Mouse (Mus musculus): ENCODE results near the gene Sgo2b. TPM values are rescaled to one million over a fixed set of nuclear protein-coding genes. Genes with fewer than 3 reads are reported as not detected.
A peak's percentile ranks its signal among the peaks of the same experiment; 100 is the strongest.
"Not testable (repeated sequence)": the region's sequence is repeated elsewhere in the genome, so short reads cannot be mapped to it uniquely, and the experiment has no call there.

Gene Sgo2b
- not detected in 2 replicates for polyA plus RNA-seq (2014; fragmentation: Nextera tagmentation; extraction: Ambion mirVana)

GRCm38 (mm10) chr8:63951626-63952377, at the start of gene Sgo2b:
Gene Sgo2b (minus strand): TSS chr8:63952248.
- Histone ChIP-seq H3K4me2 (ENCODE audit: low read depth) (peak within 1 kb of the TSS; percentile 72), H3K9me3 (ENCODE audit: control insufficient read depth, low read length) (no peaks in the 10 kb centered on the region), H3K27ac (ENCODE audit: low read depth, low read length) (no peak within 1 kb of the TSS), H3K27me3 (ENCODE audit: control insufficient read depth, insufficient read depth, low read length) (no peaks in the 10 kb centered on the region), H3K9ac (ENCODE audit: low read length) (peak within 1 kb of the TSS; percentile 10; the same call in 1 of the 2 replicates), H3K36me3 (ENCODE audit: control insufficient read depth, insufficient read depth, low read length) (no peaks in the 10 kb centered on the region), H3K4me3 (ENCODE audit: low read depth, low read length) (peak within 1 kb of the TSS; percentile 31), H3K4me1 (ENCODE audit: control insufficient read depth, insufficient read depth, low read length) (no peaks in the 10 kb centered on the region; the same call in 1 of the 2 replicates)
- DNase-seq (ENCODE audit: low spot score) (peak; percentile 48), ATAC-seq (ENCODE audit: insufficient read depth, low FRiP score, low TSS enrichment) (peak; percentile 75)
- 6% methylated on average over 29 of the region's 30 CpGs for WGBS

GRCm38 (mm10) chr8:63970612-63971391, 18.8 kb upstream of the Sgo2b start:
- H3K9me3 ChIP-seq (ENCODE audit: control insufficient read depth, low read length); H3K27me3 ChIP-seq (ENCODE audit: control insufficient read depth, insufficient read depth, low read length); H3K9ac ChIP-seq (ENCODE audit: low read length); H3K36me3 ChIP-seq (ENCODE audit: control insufficient read depth, insufficient read depth, low read length); H3K27ac ChIP-seq (ENCODE audit: low read depth, low read length); H3K4me3 ChIP-seq (ENCODE audit: low read depth, low read length); H3K4me1 ChIP-seq (ENCODE audit: control insufficient read depth, insufficient read depth, low read length); H3K4me2 ChIP-seq (ENCODE audit: low read depth); DNase-seq (ENCODE audit: low spot score): not testable (repeated sequence)
- ATAC-seq (ENCODE audit: insufficient read depth, low FRiP score, low TSS enrichment) = peak; percentile 11; the same call in 1 of the 2 replicates
- 18% methylated on average over 9 of the region's 9 CpGs for WGBS

- no peak overlapping the region for H3K4me2 ChIP-seq (ENCODE audit: low read depth)
- H3K4me1 ChIP-seq (ENCODE audit: control insufficient read depth, insufficient read depth, low read length) = no peaks in the 10 kb centered on the region
- H3K9me3 ChIP-seq (ENCODE audit: control insufficient read depth, low read length) = no peaks in the 10 kb centered on the region
- no peak for ATAC-seq (ENCODE audit: insufficient read depth, low FRiP score, low TSS enrichment)
- DNase-seq (ENCODE audit: low spot score) = no peak
- H3K36me3 ChIP-seq (ENCODE audit: control insufficient read depth, insufficient read depth, low read length) = no peaks in the 10 kb centered on the region
- H3K27me3 ChIP-seq (ENCODE audit: control insufficient read depth, insufficient read depth, low read length) = no peaks in the 10 kb centered on the region
- H3K9ac ChIP-seq (ENCODE audit: low read length) = no peak overlapping the region
- 83% methylated on average over 3 of the region's 3 CpGs for WGBS
- H3K27ac ChIP-seq (ENCODE audit: low read depth, low read length) = no peak overlapping the region
- no peak overlapping the region for H3K4me3 ChIP-seq (ENCODE audit: low read depth, low read length)
Measured at GRCm38 (mm10) chr8:63961032-63961785, 9.2 kb upstream of the Sgo2b start.

GRCm38 (mm10) chr8:63953802-63954201, 1.8 kb upstream of the Sgo2b start:
- not testable (repeated sequence) for H3K27me3 ChIP-seq (ENCODE audit: control insufficient read depth, insufficient read depth, low read length); H3K9me3 ChIP-seq (ENCODE audit: control insufficient read depth, low read length); H3K4me2 ChIP-seq (ENCODE audit: low read depth); DNase-seq (ENCODE audit: low spot score); H3K4me1 ChIP-seq (ENCODE audit: control insufficient read depth, insufficient read depth, low read length); H3K4me3 ChIP-seq (ENCODE audit: low read depth, low read length); H3K36me3 ChIP-seq (ENCODE audit: control insufficient read depth, insufficient read depth, low read length); H3K9ac ChIP-seq (ENCODE audit: low read length); H3K27ac ChIP-seq (ENCODE audit: low read depth, low read length); ATAC-seq (ENCODE audit: insufficient read depth, low FRiP score, low TSS enrichment)
- WGBS = 88% methylated on average over 4 of the region's 4 CpGs

GRCm38 (mm10) chr8:63933171-63933570, 18.9 kb downstream of the Sgo2b start:
- H3K9me3 ChIP-seq (ENCODE audit: control insufficient read depth, low read length) = no peaks in the 10 kb centered on the region
- no peak overlapping the region for H3K4me3 ChIP-seq (ENCODE audit: low read depth, low read length)
- DNase-seq (ENCODE audit: low spot score) (no peak), ATAC-seq (ENCODE audit: insufficient read depth, low FRiP score, low TSS enrichment) (no peak)
- H3K4me1 ChIP-seq (ENCODE audit: control insufficient read depth, insufficient read depth, low read length) = no peaks in the 10 kb centered on the region
- H3K27me3 ChIP-seq (ENCODE audit: control insufficient read depth, insufficient read depth, low read length) = no peaks in the 10 kb centered on the region
- WGBS = 82% methylated on average over 7 of the region's 7 CpGs
- H3K9ac ChIP-seq (ENCODE audit: low read length) = no peak overlapping the region
- no peak overlapping the region for H3K27ac ChIP-seq (ENCODE audit: low read depth, low read length)
- H3K4me2 ChIP-seq (ENCODE audit: low read depth) = no peak overlapping the region
- H3K36me3 ChIP-seq (ENCODE audit: control insufficient read depth, insufficient read depth, low read length) = no peaks in the 10 kb centered on the region

- Histone ChIP-seq H3K4me1 (ENCODE audit: control insufficient read depth, insufficient read depth, low read length) (no peaks in the 10 kb centered on the region), H3K9me3 (ENCODE audit: control insufficient read depth, low read length) (no peaks in the 10 kb centered on the region), H3K27me3 (ENCODE audit: control insufficient read depth, insufficient read depth, low read length) (no peaks in the 10 kb centered on the region), H3K4me3 (ENCODE audit: low read depth, low read length) (no peak overlapping the region), H3K9ac (ENCODE audit: low read length) (no peak overlapping the region), H3K4me2 (ENCODE audit: low read depth) (no peak overlapping the region), H3K27ac (ENCODE audit: low read depth, low read length) (no peak overlapping the region), H3K36me3 (ENCODE audit: control insufficient read depth, insufficient read depth, low read length) (no peaks in the 10 kb centered on the region)
- ATAC-seq (ENCODE audit: insufficient read depth, low FRiP score, low TSS enrichment) (no peak), DNase-seq (ENCODE audit: low spot score) (no peak)
- WGBS = 62% methylated on average over 3 of the region's 3 CpGs
Measured at GRCm38 (mm10) chr8:63929301-63930097, 22.5 kb downstream of the Sgo2b start.

GRCm38 (mm10) chr8:63921257-63921960, 30.6 kb downstream of the Sgo2b start:
- Histone ChIP-seq H3K4me2 (ENCODE audit: low read depth) (no peak overlapping the region), H3K36me3 (ENCODE audit: control insufficient read depth, insufficient read depth, low read length) (no peaks in the 10 kb centered on the region), H3K4me1 (ENCODE audit: control insufficient read depth, insufficient read depth, low read length) (no peaks in the 10 kb centered on the region), H3K27me3 (ENCODE audit: control insufficient read depth, insufficient read depth, low read length) (no peaks in the 10 kb centered on the region), H3K9ac (ENCODE audit: low read length) (no peak overlapping the region), H3K4me3 (ENCODE audit: low read depth, low read length) (no peak overlapping the region), H3K9me3 (ENCODE audit: control insufficient read depth, low read length) (no peaks in the 10 kb centered on the region), H3K27ac (ENCODE audit: low read depth, low read length) (no peak overlapping the region)
- ATAC-seq (ENCODE audit: insufficient read depth, low FRiP score, low TSS enrichment) = no peak
- no peak for DNase-seq (ENCODE audit: low spot score)
- WGBS = 34% methylated on average over 4 of the region's 4 CpGs
